Mouse (Mus musculus) naive thymus-derived CD4-positive, alpha-beta T cell, adult 2 months (primary cell): ENCODE measurements around the gene Rps6kc1.

Source experiments
- DNase-seq: peaks from one replicate; pipeline ENCODE4 v3.0.0-alpha.2; 2011; ENCODE audit warnings: low read depth

Gene Rps6kc1

GRCm38 (mm10) chr1:190898899-190899575 lies 12.5 kb downstream of the Rps6kc1 start:
- DNase-seq, result no peak

GRCm38 (mm10) chr1:190898186-190898585 lies 13.4 kb downstream of the Rps6kc1 start:
- no peak for DNase-seq

GRCm38 (mm10) chr1:190893559-190894167 lies 17.9 kb downstream of the Rps6kc1 start:
- DNase-seq, result no peak

GRCm38 (mm10) chr1:190888646-190889045 lies 22.9 kb downstream of the Rps6kc1 start:
- no peak for DNase-seq

DNA sequence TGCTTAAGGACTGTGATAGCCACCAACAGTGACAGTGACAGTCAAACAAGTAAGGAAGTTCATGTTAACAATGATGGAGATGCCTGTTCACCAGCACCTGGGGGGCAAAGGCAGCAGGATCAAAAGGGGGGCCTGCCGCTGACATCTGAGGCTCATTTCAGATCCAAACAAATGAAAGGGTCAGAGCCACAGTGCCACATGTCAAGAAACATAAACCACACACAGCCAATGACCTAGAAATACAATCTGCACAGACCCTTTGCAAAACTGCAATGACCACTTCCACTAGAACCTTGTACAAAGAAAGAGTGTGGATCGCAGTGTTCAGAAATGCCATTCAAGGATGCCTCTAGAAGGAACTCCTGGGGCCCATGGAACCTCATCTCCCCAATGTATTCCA lies 23.5 kb downstream of the Rps6kc1 start:
- DNase-seq, result no peak

DNA sequence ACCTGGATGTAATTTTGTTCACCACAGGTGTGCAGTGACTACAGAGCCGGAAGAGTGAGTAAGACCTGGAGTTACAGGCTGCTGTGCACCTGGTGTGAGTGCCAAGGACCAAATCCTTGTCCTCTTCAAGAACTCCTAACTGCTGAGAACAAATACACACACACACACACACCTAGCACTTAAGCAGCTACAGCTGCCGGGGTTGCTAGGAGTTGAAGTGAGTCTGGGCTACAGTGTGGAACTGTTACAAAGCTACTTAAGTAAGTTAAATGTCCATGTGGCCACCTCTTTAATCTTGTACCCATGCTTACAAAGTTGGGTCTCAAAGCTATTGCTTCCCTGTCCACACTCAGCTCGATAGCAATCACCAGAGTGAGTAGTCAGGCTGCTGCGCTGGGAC lies 25.6 kb downstream of the Rps6kc1 start:
- no peak for DNase-seq

GRCm38 (mm10) chr1:190881422-190881821 lies 30.1 kb downstream of the Rps6kc1 start:
- peak; percentile 72 for DNase-seq

- DNase-seq, result no peak
Measured at GRCm38 (mm10) chr1:190880638-190881037, 30.9 kb downstream of the Rps6kc1 start.

DNA sequence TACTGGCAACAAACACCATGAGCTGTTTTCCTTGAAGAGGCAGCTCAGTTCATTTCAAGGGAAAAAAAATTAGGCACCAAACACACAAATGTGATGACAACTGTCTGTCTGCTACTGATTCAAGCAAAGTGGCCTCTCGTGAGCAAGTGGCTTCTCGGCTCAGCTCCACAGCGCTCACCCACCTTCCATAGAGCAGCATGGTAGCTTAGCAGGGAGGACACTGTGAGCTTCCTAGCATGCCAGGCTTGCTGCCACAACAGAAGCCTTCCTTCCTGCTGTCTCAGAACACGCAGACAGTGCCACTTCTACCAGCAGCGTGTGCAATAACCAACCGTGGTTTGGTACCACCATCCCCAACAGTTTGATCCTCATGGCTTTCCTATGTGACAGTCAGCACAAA lies 35.8 kb downstream of the Rps6kc1 start:
- DNase-seq, result no peak

- DNase-seq, result no peak
Measured at GRCm38 (mm10) chr1:190875089-190875488, 36.5 kb downstream of the Rps6kc1 start.

- no peak for DNase-seq
Measured at GRCm38 (mm10) chr1:190871068-190871467, 40.5 kb downstream of the Rps6kc1 start.

- DNase-seq, result no peak
Measured at GRCm38 (mm10) chr1:190869996-190870395, 41.6 kb downstream of the Rps6kc1 start.

DNA sequence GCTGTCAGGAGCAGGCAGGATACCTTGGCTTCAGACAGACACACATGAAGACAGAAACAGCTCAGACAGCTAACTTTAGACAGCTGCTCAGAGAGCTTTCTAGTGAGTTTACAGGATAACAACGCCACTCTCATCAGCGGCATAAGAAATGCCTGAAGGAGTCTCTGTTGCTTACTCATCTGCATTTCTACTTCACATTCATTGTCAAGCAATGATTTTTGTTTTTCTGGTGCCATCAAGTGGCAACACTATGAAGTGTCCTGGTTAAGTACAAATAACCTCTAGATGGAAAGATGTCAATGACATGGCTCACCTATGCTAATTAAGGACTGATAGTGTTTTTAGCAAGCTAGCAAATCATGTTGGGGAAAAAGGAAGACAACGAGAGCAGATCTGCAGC lies 42.8 kb downstream of the Rps6kc1 start:
- DNase-seq, result no peak

- DNase-seq, result no peak
Measured at GRCm38 (mm10) chr1:190861626-190862025, 49.9 kb downstream of the Rps6kc1 start.

DNA sequence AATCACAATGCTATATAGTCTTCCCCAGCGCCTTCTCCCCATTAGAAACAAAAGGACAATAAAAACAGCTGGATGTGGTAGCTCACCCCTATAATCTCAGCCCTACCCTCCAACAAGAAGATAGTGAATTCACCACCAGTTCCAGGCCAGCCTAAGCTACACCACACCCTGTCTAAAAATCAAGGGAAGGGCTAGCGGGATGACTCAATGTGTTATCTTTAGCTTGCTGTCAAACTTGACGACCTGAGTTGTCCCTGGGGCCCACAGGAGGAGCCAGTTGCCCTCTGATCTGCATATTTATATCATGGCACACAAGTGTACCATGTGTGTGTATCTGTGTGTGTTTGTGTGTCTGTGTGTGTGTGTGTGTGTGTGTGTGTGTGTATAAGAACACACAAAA lies 57.1 kb downstream of the Rps6kc1 start:
- DNase-seq, result no peak

- DNase-seq, result no peak
Measured at GRCm38 (mm10) chr1:190849162-190849865, 62.3 kb downstream of the Rps6kc1 start.

DNA sequence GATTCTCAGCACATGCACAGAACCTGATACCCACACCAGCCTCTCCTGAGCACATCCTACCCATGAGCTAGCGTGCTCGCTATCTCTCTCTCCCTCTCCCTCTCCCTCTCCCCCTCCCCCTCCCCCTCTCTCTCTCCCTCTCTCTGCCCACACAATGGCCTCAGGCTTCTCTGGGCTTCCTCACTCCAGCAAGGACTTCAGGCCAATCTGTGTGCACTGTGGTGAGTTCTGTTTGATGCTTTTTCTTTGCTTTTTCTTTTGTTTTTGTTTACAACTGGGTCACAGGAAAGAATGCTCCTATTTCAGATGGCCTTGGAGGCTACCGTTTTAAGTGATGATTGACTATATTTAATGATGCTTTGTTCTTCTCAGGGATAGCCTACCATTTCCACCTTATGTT lies 62.9 kb downstream of the Rps6kc1 start:
- no peak for DNase-seq

DNA sequence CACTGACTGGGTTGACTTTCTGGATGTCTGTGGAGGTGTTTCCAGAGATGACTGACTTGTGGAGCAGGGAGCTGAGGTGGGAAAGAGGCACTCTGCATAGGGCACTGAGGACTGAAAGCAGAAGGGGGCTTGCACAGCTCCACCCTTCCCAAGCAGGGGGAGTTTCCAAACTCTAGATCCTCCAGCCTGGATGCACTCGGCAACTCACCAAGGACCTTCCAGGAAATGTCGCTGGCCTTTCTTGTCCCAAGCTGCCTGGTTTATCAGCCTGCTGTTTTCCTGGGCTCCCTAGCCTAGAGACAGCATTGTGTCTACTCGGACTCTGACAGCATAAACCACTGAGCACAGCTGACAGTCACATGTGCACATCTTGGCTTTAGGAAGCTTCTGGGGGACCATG lies 64.6 kb downstream of the Rps6kc1 start:
- no peak for DNase-seq

DNA sequence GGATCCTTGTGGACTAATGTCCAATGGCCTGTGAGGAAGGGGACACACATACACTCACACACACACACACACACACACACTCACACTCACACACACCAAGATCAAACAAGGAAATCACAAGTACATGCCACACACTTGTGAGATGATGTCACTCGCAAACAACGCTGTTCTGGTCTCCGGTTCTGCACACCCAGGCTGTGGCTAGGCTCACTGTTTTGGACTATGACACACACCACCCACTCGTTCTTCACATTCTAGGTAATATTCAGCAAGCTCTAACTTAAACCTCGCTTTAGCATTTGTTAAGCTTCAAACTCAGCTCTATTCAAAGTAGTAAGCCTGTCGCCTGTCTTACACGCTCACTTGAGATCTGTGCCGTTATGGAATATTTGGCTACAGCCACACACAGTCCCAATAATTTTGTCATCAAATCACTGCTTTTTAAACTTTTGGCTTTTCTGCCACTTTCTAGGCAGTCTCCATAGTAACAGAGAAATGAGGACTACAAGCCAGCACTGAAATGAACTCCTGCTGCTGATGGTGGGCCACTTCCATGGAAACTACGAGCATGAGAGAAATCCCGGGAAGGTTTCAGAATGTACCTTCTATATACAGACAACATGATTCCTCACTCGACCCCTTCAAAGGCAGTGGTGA lies 65.4 kb downstream of the Rps6kc1 start:
- no peak for DNase-seq

GRCm38 (mm10) chr1:190845419-190845818 lies 66.2 kb downstream of the Rps6kc1 start:
- DNase-seq, result no peak

GRCm38 (mm10) chr1:190844356-190844755 lies 67.2 kb downstream of the Rps6kc1 start:
- DNase-seq, result no peak

DNA sequence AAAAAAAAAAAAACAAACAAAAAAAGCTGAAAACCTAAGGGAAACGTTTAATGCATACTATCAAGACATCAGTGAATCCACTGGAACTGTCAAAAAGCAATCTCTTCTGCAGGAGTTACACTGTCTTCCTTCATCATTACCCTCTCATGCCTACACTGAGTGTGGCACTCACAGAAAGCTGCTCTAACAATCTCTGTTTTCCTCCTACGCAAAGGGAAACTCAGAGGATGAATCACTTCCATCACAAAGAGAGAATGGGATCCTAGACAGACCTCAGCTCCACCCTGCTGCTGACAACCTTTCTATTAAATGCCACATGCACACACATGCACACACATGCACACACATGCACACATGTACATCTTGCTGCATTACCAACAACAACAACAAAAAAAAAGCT lies 75.5 kb downstream of the Rps6kc1 start:
- DNase-seq, result no peak
